Mouse (Mus musculus) intestine, embryonic 15.5 days (tissue): ENCODE measurements around the gene Cped1. TPM values are rescaled to one million over a fixed set of nuclear protein-coding genes. Genes with fewer than 3 reads are reported as not detected.
"Not testable (repeated sequence)": the region's sequence is repeated elsewhere in the genome, so short reads cannot be mapped to it uniquely, and the experiment has no call there.

ENCODE experiments used
- ATAC-seq: fragments of 200-750 bp; cut with Nextera tagmentation; 2 replicates; pipeline ENCODE4 v1.8.0; 2017; ENCODE audit warnings: moderate TSS enrichment, moderate library complexity
- H3K27ac ChIP-seq: fragments of 300-500 bp; sonication (generic); 2 replicates; pipeline ENCODE4 v1.5.1; 2015; ENCODE audit warnings: mild to moderate bottlenecking, inconsistent platforms
- H3K27me3 ChIP-seq: fragments of 300-500 bp; sonication (generic); replicated peaks from 2 replicates; pipeline ENCODE4 v1.6.1; 2015; ENCODE audit warnings: inconsistent platforms
- H3K36me3 ChIP-seq: fragments of 300-500 bp; sonication (generic); 2 replicates; pipeline ENCODE4 v1.6.1; 2015; ENCODE audit warnings: inconsistent platforms
- H3K4me1 ChIP-seq: fragments of 300-500 bp; sonication (generic); replicated peaks from 2 replicates; pipeline ENCODE4 v1.6.1; 2015; ENCODE audit warnings: inconsistent platforms
- H3K4me2 ChIP-seq: fragments of 300-500 bp; sonication (generic); replicated peaks from 2 replicates; pipeline ENCODE4 v1.6.1; 2015; ENCODE audit warnings: mild to moderate bottlenecking, inconsistent platforms
- H3K4me3 ChIP-seq: fragments of 300-500 bp; sonication (generic); replicated peaks from 2 replicates; pipeline ENCODE4 v1.5.1; 2015; ENCODE audit warnings: inconsistent platforms
- H3K9ac ChIP-seq: fragments of 300-500 bp; sonication (generic); 2 replicates; pipeline ENCODE4 v1.6.1; 2015; ENCODE audit warnings: inconsistent platforms
- H3K9me3 ChIP-seq: fragments of 300-500 bp; sonication (generic); 2 replicates; pipeline ENCODE4 v1.6.1; 2016; ENCODE audit warnings: inconsistent platforms
- WGBS: fragments of 180-500 bp; shearing (Covaris S2); methylation state at CpG from one replicate; pipeline ENCODE4 v1.1.7; 2015; 5-methylcytosine and 5-hydroxymethylcytosine counted together
- polyA plus RNA-seq: library from polyadenylated mRNA; unstranded; fragments of >200 nt; fragmentation: Nextera tagmentation; extraction: Ambion mirVana; gene quantifications from 2 replicates; pipeline ENCODE4 v1.2.1, GENCODE M21; 2015

The Cped1 gene
- polyA plus RNA-seq, 1 experiment from 2014 or later: 20.7 TPM

DNA sequence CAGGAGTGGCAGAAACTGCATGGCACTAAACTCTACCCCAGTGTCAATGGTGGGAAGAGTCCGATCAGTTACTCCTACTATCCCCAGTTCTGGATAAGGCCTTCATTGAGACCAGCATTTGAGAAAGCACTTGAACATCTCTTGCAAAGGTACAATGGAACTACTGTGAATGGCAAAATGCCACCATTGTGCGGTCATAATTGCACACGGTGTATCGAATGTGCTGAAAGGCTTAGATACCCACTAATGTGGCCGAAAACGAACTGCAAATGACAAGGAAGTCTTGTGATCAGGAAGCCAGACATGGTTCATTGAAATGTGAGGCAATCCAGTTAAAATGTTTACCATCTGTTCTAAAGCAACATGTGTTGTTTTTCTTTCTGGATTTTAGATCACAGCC is 247.8 kb downstream of the Cped1 start:
- Histone ChIP-seq H3K27me3 (no peaks in the 10 kb centered on the region), H3K4me1 (0 out of 2 replicates have a peak, but pooled peaks cover 2% of the 10 kb centered on the region), H3K4me2 (no peak overlapping the region), H3K9me3 (no peaks in the 10 kb centered on the region), H3K27ac (no peak overlapping the region), H3K9ac (no peak overlapping the region), H3K36me3 (no peaks in the 10 kb centered on the region), H3K4me3 (no peak overlapping the region)
- no peak for ATAC-seq
- WGBS: 91% methylated on average over 6 of the region's 6 CpGs

DNA sequence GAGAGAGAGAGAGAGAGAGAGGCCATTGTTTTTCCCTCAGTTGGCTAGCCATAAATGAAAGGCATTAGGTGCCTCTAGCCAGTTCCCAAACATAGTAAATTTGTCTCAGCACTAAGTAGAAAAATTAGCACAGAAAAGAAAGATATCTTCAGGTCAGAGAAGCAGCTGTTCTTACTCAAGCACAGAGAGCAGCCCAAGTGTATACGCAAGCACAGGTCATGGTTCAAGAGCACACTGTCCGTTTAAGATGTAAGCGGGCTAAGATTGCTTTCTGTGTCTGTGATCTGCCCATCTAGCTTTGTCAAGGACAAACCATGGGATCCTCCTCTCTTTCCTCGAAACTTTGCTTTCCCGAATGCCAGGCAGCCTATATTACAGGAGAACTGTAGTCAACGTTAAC is 249.4 kb downstream of the Cped1 start:
- Histone ChIP-seq H3K9ac (no peak overlapping the region), H3K36me3 (no peaks in the 10 kb centered on the region), H3K9me3 (no peaks in the 10 kb centered on the region), H3K4me2 (no peak overlapping the region), H3K4me1 (0 out of 2 replicates have a peak, but pooled peaks cover 2% of the 10 kb centered on the region), H3K27me3 (no peaks in the 10 kb centered on the region), H3K27ac (no peak overlapping the region), H3K4me3 (no peak overlapping the region)
- no peak for ATAC-seq
- WGBS: 44% methylated on average over 6 of the region's 6 CpGs

GRCm38 (mm10) chr6:22243321-22243720 is 257.6 kb downstream of the Cped1 start:
- no peaks in the 10 kb centered on the region for H3K27me3 ChIP-seq
- WGBS: 81% methylated on average over 8 of the region's 8 CpGs
- ATAC-seq: no peak
- H3K4me2 ChIP-seq: no peak overlapping the region
- no peaks in the 10 kb centered on the region for H3K4me1 ChIP-seq
- no peak overlapping the region for H3K9ac ChIP-seq
- no peaks in the 10 kb centered on the region for H3K9me3 ChIP-seq
- no peak overlapping the region for H3K4me3 ChIP-seq
- H3K36me3 ChIP-seq: no peaks in the 10 kb centered on the region
- no peak overlapping the region for H3K27ac ChIP-seq

DNA sequence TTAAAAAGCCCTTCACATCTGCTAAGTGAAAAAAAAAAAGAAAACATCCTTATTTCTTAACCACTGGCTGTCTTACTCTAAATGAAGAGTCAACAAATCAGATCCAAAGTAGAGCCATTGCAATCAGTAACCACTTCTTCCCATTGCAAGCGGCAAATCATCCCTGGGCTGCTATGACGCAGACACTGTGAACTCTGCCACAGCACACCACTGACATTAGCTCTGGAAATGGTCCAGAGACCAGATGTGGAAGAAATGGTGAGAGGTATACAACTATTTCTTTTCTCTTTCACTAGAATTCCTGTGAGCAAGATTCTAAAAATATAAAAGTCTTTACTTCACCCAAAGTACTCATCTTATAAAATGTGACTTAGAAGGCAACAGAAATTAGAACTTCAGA is 261.0 kb downstream of the Cped1 start:
- no peaks in the 10 kb centered on the region for H3K4me1 ChIP-seq
- H3K36me3 ChIP-seq: no peaks in the 10 kb centered on the region
- no peak overlapping the region for H3K9ac ChIP-seq
- ATAC-seq: no peak
- H3K27me3 ChIP-seq: no peaks in the 10 kb centered on the region
- 85% methylated on average over 2 of the region's 2 CpGs for WGBS
- H3K4me2 ChIP-seq: no peak overlapping the region
- H3K9me3 ChIP-seq: no peaks in the 10 kb centered on the region
- no peak overlapping the region for H3K4me3 ChIP-seq
- H3K27ac ChIP-seq: no peak overlapping the region

GRCm38 (mm10) chr6:22258784-22259183 is 273.1 kb downstream of the Cped1 start:
- peak; percentile 91 for ATAC-seq
- 50% methylated on average over 4 of the region's 4 CpGs for WGBS
- H3K4me2 ChIP-seq: no peak overlapping the region

DNA sequence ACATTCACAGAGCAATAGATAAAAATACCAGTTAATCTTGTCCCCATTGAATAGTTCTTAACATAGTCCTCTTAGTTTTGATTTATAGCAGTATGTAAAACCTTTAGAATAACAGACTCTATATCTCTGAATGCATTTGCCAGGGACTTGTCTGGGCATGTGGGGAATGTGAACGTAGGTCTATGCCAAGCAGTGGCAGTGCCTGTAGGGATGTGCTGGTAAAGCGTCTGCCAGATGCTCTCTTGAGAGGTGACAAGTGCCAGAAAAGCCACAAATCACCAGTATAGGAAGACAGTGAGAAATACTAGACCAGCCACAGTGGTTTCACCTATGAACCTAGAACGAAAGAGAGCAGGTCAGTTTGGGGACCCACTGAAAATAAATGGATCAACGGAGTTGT is 276.8 kb downstream of the Cped1 start:
- Histone ChIP-seq H3K4me1 (no peaks in the 10 kb centered on the region), H3K4me3 (no peak overlapping the region), H3K9ac (no peak overlapping the region), H3K27me3 (no peaks in the 10 kb centered on the region), H3K9me3 (no peaks in the 10 kb centered on the region), H3K4me2 (no peak overlapping the region), H3K36me3 (no peaks in the 10 kb centered on the region), H3K27ac (no peak overlapping the region)
- 51% methylated on average over 4 of the region's 4 CpGs for WGBS
- no peak for ATAC-seq

More at GRCm38 (mm10) chr6:22258784-22259183, 273.1 kb downstream of the Cped1 start:
- no peak overlapping the region for H3K27ac ChIP-seq
- no peaks in the 10 kb centered on the region for H3K27me3 ChIP-seq
- H3K4me1 ChIP-seq: no peaks in the 10 kb centered on the region
- H3K4me3 ChIP-seq: no peak overlapping the region
- H3K36me3 ChIP-seq: 0 out of 2 replicates have a peak, but pooled peaks cover 2% of the 10 kb centered on the region
- no peaks in the 10 kb centered on the region for H3K9me3 ChIP-seq
- no peak overlapping the region for H3K9ac ChIP-seq

GRCm38 (mm10) chr6:22264094-22264493 is 278.4 kb downstream of the Cped1 start:
- H3K27me3 ChIP-seq, H3K4me2 ChIP-seq, H3K36me3 ChIP-seq, H3K9ac ChIP-seq, H3K9me3 ChIP-seq, H3K27ac ChIP-seq, H3K4me1 ChIP-seq, H3K4me3 ChIP-seq, ATAC-seq: not testable (repeated sequence)
- 85% methylated on average over 8 of the region's 8 CpGs for WGBS

- Histone ChIP-seq H3K9me3 (no peaks in the 10 kb centered on the region), H3K4me1 (no peaks in the 10 kb centered on the region), H3K4me3 (no peak overlapping the region), H3K4me2 (no peak overlapping the region), H3K27me3 (no peaks in the 10 kb centered on the region), H3K36me3 (no peaks in the 10 kb centered on the region), H3K9ac (no peak overlapping the region), H3K27ac (no peak overlapping the region)
- no peak for ATAC-seq
- 72% methylated on average over 4 of the region's 4 CpGs for WGBS
These were observed 280.3 kb downstream of the Cped1 start for GRCm38 (mm10) chr6:22266018-22266417.

- H3K4me3 ChIP-seq: no peak overlapping the region
- H3K36me3 ChIP-seq: no peaks in the 10 kb centered on the region
- H3K9me3 ChIP-seq: no peaks in the 10 kb centered on the region
- H3K4me2 ChIP-seq: no peak overlapping the region
- no peaks in the 10 kb centered on the region for H3K4me1 ChIP-seq
- 80% methylated on average over 5 of the region's 5 CpGs for whole genome bisulfite sequencing
- H3K27me3 ChIP-seq: no peaks in the 10 kb centered on the region
- no peak overlapping the region for H3K27ac ChIP-seq
- ATAC-seq: no peak
- no peak overlapping the region for H3K9ac ChIP-seq
These were observed 282.3 kb downstream of the Cped1 start for GRCm38 (mm10) chr6:22267807-22268667.

GRCm38 (mm10) chr6:22268677-22269076 is 283.0 kb downstream of the Cped1 start:
- ATAC-seq: no peak
- Histone ChIP-seq H3K9ac (no peak overlapping the region), H3K27ac (no peak overlapping the region), H3K4me1 (no peaks in the 10 kb centered on the region), H3K4me3 (no peak overlapping the region), H3K9me3 (no peaks in the 10 kb centered on the region), H3K4me2 (no peak overlapping the region), H3K36me3 (no peaks in the 10 kb centered on the region), H3K27me3 (no peaks in the 10 kb centered on the region)

DNA sequence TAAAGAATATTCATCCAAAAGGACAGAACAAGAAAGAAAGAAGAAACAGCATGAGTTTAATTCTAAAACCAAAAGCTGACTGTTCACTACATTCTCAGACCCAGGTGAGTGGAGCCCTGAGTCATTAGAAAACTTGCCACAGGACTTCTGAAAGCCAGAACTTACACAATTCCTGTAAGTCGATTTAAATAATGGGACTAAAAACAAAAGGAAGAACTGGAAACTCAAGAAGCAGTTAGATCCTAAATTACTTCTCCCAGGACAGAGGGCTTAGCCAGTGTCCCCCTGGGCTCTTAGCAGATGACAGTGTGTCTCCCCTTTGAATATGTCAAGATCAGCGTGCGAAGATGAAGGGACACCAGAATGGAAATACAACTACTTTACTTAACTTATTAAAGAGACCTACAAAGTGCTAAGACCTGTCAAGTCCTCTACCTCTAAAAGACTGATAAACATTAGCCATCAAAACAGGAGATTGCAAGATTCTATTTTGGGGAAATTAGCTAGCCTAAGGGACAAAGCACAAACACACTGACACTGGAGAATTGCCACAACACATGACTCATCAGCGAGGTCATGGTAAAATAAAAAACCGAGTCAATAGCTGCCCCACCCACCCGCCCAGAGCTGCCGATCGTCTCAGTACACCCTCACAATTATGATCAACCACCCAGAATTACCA is 284.3 kb downstream of the Cped1 start:
- no peak overlapping the region for H3K4me2 ChIP-seq
- H3K36me3 ChIP-seq: no peaks in the 10 kb centered on the region
- no peak overlapping the region for H3K27ac ChIP-seq
- H3K9me3 ChIP-seq: no peaks in the 10 kb centered on the region
- H3K4me1 ChIP-seq: no peaks in the 10 kb centered on the region
- no peak overlapping the region for H3K4me3 ChIP-seq
- ATAC-seq: no peak
- H3K27me3 ChIP-seq: no peaks in the 10 kb centered on the region
- WGBS: 71% methylated on average over 8 of the region's 8 CpGs
- no peak overlapping the region for H3K9ac ChIP-seq

- 83% methylated on average over 3 of the region's 3 CpGs for WGBS
- Histone ChIP-seq H3K4me2 (no peak overlapping the region), H3K9me3 (no peaks in the 10 kb centered on the region), H3K4me3 (no peak overlapping the region), H3K9ac (no peak overlapping the region), H3K27me3 (no peaks in the 10 kb centered on the region), H3K36me3 (no peaks in the 10 kb centered on the region), H3K27ac (no peak overlapping the region), H3K4me1 (no peaks in the 10 kb centered on the region)
- no peak for ATAC-seq
These were observed 292.2 kb downstream of the Cped1 start for GRCm38 (mm10) chr6:22277941-22278340.
